Mouse (Mus musculus): ENCODE measurements around the gene Klf4. TPM values are rescaled to one million over a fixed set of nuclear protein-coding genes. Genes with fewer than 3 reads are reported as not detected.

The Klf4 gene
- polyA plus RNA-seq, 1 experiment, result 0.23 TPM

GRCm38 (mm10) chr4:55511389-55511788 is 20.9 kb downstream of the Klf4 start:
- peaks cover 21% of the 10 kb centered on the region for H3K27me3 ChIP-seq (ENCODE audit: control insufficient read depth)

GRCm38 (mm10) chr4:55508712-55509111 is 23.6 kb downstream of the Klf4 start:
- no peak overlapping the region for H3K4me3 ChIP-seq (replicated peaks)
- no peaks in the 10 kb centered on the region for H3K36me3 ChIP-seq (ENCODE audit: control insufficient read depth)
- no peak for TF ChIP-seq TAL1 (IDR thresholded peaks at IDR 0.05; ENCODE audit: low read length)
- no peak for TF ChIP-seq GATA1 (IDR thresholded peaks at IDR 0.05; ENCODE audit: low read length)
- no peaks in the 10 kb centered on the region for H3K4me1 ChIP-seq (ENCODE audit: control insufficient read depth)
- H3K27me3 ChIP-seq (ENCODE audit: control insufficient read depth), result peaks cover 4% of the 10 kb centered on the region
- no peaks in the 10 kb centered on the region for H3K9me3 ChIP-seq (ENCODE audit: control insufficient read depth, low read length)

More at GRCm38 (mm10) chr4:55511389-55511788, 20.9 kb downstream of the Klf4 start:
- Histone ChIP-seq H3K9me3 (ENCODE audit: control insufficient read depth, low read length) (no peaks in the 10 kb centered on the region), H3K36me3 (ENCODE audit: control insufficient read depth) (no peaks in the 10 kb centered on the region), H3K4me3 (replicated peaks) (no peak overlapping the region), H3K4me1 (ENCODE audit: control insufficient read depth) (no peaks in the 10 kb centered on the region)
- no peak for TF ChIP-seq TAL1 (IDR thresholded peaks at IDR 0.05; ENCODE audit: low read length)
- no peak for TF ChIP-seq GATA1 (IDR thresholded peaks at IDR 0.05; ENCODE audit: low read length)

DNA sequence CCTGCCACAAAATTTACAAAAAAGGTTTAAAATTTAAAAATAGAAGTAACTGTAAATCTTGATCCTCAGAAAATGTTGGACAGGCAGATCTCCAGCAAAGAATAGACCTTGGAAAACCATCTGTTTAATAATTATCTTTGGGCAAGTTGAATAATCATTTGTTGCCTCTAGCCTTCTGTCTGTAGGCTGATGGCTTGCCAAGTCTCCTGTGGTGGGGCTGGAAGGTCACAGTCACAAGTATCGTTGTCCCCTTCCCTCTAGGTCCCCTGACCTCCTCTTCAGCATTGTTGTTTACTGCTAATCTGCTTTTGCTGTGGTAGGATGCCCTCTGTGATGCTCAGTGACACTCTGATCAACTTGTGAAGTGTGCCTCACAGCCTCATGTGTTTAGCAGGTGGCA is 33.6 kb downstream of the Klf4 start:
- Histone ChIP-seq H3K36me3 (ENCODE audit: control insufficient read depth) (no peaks in the 10 kb centered on the region), H3K9me3 (ENCODE audit: control insufficient read depth, low read length) (no peaks in the 10 kb centered on the region), H3K4me1 (ENCODE audit: control insufficient read depth) (no peaks in the 10 kb centered on the region), H3K4me3 (replicated peaks) (no peak overlapping the region), H3K27me3 (ENCODE audit: control insufficient read depth) (no peaks in the 10 kb centered on the region)
- TF ChIP-seq GATA1 (IDR thresholded peaks at IDR 0.05; ENCODE audit: low read length) (no peak), TAL1 (IDR thresholded peaks at IDR 0.05; ENCODE audit: low read length) (no peak)

DNA sequence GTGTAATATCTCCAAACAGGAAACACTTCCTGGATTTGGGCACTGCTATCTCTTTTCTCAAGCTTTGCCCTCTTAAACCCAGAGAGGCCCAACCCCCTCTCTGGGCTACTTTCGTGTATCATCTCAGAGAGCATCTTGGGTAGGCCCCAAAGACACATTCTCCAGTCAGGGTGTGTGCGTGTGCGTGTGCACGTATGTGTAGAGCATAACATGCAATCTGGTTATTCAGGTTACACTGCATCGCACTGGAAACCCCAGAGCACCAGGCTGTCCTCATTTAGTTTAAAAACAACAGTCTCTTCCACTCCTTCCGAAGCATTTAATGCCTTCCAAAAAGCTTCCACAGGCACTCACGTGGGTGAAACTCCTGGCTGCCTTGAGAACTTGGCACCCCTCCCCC is 35.9 kb downstream of the Klf4 start:
- H3K4me1 ChIP-seq (ENCODE audit: control insufficient read depth), result no peaks in the 10 kb centered on the region
- no peaks in the 10 kb centered on the region for H3K9me3 ChIP-seq (ENCODE audit: control insufficient read depth, low read length)
- H3K4me3 ChIP-seq (replicated peaks), result no peak overlapping the region
- no peak for TF ChIP-seq TAL1 (IDR thresholded peaks at IDR 0.05; ENCODE audit: low read length)
- TF ChIP-seq GATA1 (IDR thresholded peaks at IDR 0.05; ENCODE audit: low read length), result no peak
- H3K36me3 ChIP-seq (ENCODE audit: control insufficient read depth), result no peaks in the 10 kb centered on the region
- H3K27me3 ChIP-seq (ENCODE audit: control insufficient read depth), result no peaks in the 10 kb centered on the region

DNA sequence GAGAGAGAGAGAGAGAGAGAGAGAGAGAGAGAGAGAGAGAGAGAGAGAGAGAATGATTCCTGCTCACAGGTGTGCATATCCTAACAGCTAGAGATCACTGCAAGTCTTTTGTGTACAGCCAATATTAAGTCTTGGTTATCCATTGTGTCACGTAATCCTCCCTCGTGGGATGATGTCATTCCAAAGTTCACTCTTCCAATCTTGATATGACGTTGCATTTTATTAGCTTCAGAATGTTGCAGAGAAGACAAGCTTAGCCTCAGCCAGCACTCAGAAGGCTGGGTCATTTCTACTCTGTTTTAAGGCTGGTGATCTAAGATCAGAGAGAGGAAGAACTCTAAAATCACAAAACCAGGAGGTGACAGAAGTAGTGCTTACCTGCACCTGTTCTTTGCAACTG is 39.0 kb downstream of the Klf4 start:
- H3K4me3 ChIP-seq (replicated peaks), result no peak overlapping the region
- H3K9me3 ChIP-seq (ENCODE audit: control insufficient read depth, low read length), result no peaks in the 10 kb centered on the region
- peaks cover 8% of the 10 kb centered on the region for H3K4me1 ChIP-seq (ENCODE audit: control insufficient read depth)
- H3K27me3 ChIP-seq (ENCODE audit: control insufficient read depth), result no peaks in the 10 kb centered on the region
- TF ChIP-seq GATA1 (IDR thresholded peaks at IDR 0.05; ENCODE audit: low read length), result no peak
- no peak for TF ChIP-seq TAL1 (IDR thresholded peaks at IDR 0.05; ENCODE audit: low read length)
- H3K36me3 ChIP-seq (ENCODE audit: control insufficient read depth), result no peaks in the 10 kb centered on the region

DNA sequence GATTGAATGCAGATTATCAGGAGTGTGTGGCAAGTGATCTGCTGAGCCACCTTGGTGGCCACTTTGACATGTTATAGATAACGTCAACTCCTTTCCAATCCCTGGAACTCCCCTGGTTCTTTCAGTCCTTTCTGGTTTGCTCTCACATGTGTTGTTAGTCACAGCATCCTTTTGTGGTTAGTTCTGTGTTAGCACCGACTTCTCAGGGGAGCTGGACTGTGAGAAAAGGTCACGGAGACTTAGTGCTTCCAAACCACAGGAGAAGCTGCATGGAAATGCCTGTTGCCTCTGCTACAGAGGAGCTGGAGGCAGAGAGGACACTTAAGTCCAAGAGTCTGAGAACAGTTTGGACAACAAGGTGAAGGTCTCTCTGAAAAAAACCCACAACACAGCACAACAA is 42.9 kb downstream of the Klf4 start:
- no peaks in the 10 kb centered on the region for H3K9me3 ChIP-seq (ENCODE audit: control insufficient read depth, low read length)
- H3K4me1 ChIP-seq (ENCODE audit: control insufficient read depth), result peaks cover 8% of the 10 kb centered on the region
- H3K36me3 ChIP-seq (ENCODE audit: control insufficient read depth), result no peaks in the 10 kb centered on the region
- no peaks in the 10 kb centered on the region for H3K27me3 ChIP-seq (ENCODE audit: control insufficient read depth)
- peak overlapping the region; percentile 22 for H3K4me3 ChIP-seq (replicated peaks)
- TF ChIP-seq TAL1 (IDR thresholded peaks at IDR 0.05; ENCODE audit: low read length) (no peak), GATA1 (IDR thresholded peaks at IDR 0.05; ENCODE audit: low read length) (no peak)

GRCm38 (mm10) chr4:55488604-55489003 is 43.7 kb downstream of the Klf4 start:
- Histone ChIP-seq H3K27me3 (ENCODE audit: control insufficient read depth) (no peaks in the 10 kb centered on the region), H3K4me3 (replicated peaks) (no peak overlapping the region), H3K4me1 (ENCODE audit: control insufficient read depth) (peaks cover 8% of the 10 kb centered on the region), H3K9me3 (ENCODE audit: control insufficient read depth, low read length) (no peaks in the 10 kb centered on the region), H3K36me3 (ENCODE audit: control insufficient read depth) (no peaks in the 10 kb centered on the region)
- TF ChIP-seq GATA1 (IDR thresholded peaks at IDR 0.05; ENCODE audit: low read length), result no peak
- no peak for TF ChIP-seq TAL1 (IDR thresholded peaks at IDR 0.05; ENCODE audit: low read length)

GRCm38 (mm10) chr4:55480322-55480767 is 51.9 kb downstream of the Klf4 start:
- no peak overlapping the region for H3K4me3 ChIP-seq (replicated peaks)
- H3K36me3 ChIP-seq (ENCODE audit: control insufficient read depth), result no peaks in the 10 kb centered on the region
- no peak for TF ChIP-seq GATA1 (IDR thresholded peaks at IDR 0.05; ENCODE audit: low read length)
- no peak for TF ChIP-seq TAL1 (IDR thresholded peaks at IDR 0.05; ENCODE audit: low read length)
- H3K9me3 ChIP-seq (ENCODE audit: control insufficient read depth, low read length), result no peaks in the 10 kb centered on the region
- H3K27me3 ChIP-seq (ENCODE audit: control insufficient read depth), result no peaks in the 10 kb centered on the region
- no peaks in the 10 kb centered on the region for H3K4me1 ChIP-seq (ENCODE audit: control insufficient read depth)

DNA sequence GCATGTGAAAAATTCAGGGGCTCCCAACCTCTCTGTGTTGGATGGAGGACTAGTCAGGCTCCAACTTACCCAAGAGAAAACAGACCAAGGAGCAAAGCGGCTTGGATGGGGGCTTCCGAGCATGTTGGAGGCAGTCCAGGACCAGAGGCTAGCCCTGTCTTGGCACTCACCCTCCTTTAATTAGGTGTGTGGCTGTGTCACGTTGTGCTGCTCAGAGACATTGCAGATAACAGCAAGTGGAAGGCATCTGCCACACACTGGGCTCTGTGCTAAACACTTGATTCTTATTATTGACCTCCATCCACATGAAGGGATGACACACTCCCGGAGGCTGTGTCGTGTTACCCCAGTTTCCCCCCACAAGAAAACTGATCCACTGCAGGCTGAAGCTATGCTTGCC is 53.9 kb downstream of the Klf4 start:
- no peaks in the 10 kb centered on the region for H3K9me3 ChIP-seq (ENCODE audit: control insufficient read depth, low read length)
- TF ChIP-seq GATA1 (IDR thresholded peaks at IDR 0.05; ENCODE audit: low read length) (no peak), TAL1 (IDR thresholded peaks at IDR 0.05; ENCODE audit: low read length) (no peak)
- H3K4me1 ChIP-seq (ENCODE audit: control insufficient read depth), result no peaks in the 10 kb centered on the region
- no peaks in the 10 kb centered on the region for H3K27me3 ChIP-seq (ENCODE audit: control insufficient read depth)
- no peaks in the 10 kb centered on the region for H3K36me3 ChIP-seq (ENCODE audit: control insufficient read depth)
- H3K4me3 ChIP-seq (replicated peaks), result no peak overlapping the region

DNA sequence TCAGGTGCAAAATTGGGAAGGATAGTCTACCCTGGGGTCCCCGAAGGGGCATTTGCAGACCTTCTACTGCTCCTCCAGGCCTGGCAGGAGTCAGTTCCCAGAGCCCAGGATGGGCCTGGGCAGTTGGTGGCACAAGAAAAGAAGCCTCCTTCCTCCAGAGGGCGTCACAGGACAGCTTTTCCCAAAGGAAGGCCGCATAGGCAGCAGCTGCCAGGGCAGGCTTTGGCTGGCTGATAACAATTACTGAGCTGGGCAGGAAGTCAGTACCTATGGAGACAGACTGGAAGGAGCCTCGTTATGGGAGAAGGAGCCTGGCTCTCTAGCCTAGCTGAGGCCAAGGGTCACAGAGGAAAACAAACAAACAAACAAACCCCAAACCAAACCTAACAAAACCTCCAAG is 54.3 kb downstream of the Klf4 start:
- TF ChIP-seq TAL1 (IDR thresholded peaks at IDR 0.05; ENCODE audit: low read length) (no peak), GATA1 (IDR thresholded peaks at IDR 0.05; ENCODE audit: low read length) (no peak)
- Histone ChIP-seq H3K4me3 (replicated peaks) (no peak overlapping the region), H3K36me3 (ENCODE audit: control insufficient read depth) (no peaks in the 10 kb centered on the region), H3K27me3 (ENCODE audit: control insufficient read depth) (no peaks in the 10 kb centered on the region), H3K9me3 (ENCODE audit: control insufficient read depth, low read length) (no peaks in the 10 kb centered on the region), H3K4me1 (ENCODE audit: control insufficient read depth) (no peaks in the 10 kb centered on the region)

Measured in erythroblast, embryonic 14.5 days (primary cell).